Mouse (Mus musculus) mature B cell (primary cell): ENCODE results near the gene 1700017B05Rik.

Experiments
- in situ Hi-C: fragments of 300-500 bp; cut with MboI; formaldehyde crosslinking; loops from 2 replicates; pipeline ENCODE4 v1.14.3; 2019

Gene 1700017B05Rik

GRCm38 (mm10) chr9:57272902-57273804 is 10.7 kb upstream of the 1700017B05Rik start:
- in situ Hi-C loops: no loop called here

- in situ Hi-C loops: no loop called here
Measured at GRCm38 (mm10) chr9:57271837-57272562, 9.6 kb upstream of the 1700017B05Rik start.

DNA sequence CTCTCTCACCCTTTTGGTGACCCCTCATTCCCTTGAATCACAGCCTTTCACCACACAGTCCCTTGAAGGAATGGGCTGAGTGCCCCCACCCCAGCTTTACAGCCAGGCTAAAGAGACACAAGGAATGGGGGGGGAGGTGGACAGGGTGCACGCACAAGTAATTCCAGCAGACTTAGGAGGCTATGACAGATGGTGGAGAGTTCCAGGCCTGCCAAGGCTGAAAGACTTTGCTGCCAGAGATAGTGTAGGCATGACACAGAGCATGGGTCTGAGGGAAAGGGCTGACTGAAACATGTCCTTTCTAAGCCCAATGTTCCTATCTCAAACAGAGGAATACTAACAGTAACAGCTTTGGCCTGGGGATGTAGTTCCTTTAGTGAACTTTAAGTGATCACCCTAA is 8.7 kb upstream of the 1700017B05Rik start:
- in situ Hi-C loops: no loop called here

GRCm38 (mm10) chr9:57270399-57270798 is 8.0 kb upstream of the 1700017B05Rik start:
- in situ Hi-C loops: no loop called here

DNA sequence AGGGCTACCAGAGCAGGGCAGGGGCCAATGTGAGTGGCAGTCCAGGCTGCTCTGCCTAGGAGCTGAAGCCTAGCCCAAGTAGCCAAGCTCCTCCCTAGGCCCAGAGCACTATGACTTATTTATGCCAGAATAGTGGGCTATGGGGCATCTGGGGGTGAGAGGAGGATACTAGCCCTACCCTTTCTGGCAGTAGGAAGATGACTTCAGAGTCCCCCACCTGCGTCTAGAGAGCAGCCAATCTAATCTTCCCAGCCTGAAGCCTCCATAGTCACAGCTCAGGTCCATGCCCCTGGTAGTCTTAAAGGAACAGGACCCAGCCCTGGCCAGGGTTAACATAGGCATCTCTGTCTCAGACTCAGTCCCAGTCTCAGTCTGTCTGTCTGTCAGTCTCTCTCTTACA is 7.0 kb upstream of the 1700017B05Rik start:
- in situ Hi-C loops: no loop called here

DNA sequence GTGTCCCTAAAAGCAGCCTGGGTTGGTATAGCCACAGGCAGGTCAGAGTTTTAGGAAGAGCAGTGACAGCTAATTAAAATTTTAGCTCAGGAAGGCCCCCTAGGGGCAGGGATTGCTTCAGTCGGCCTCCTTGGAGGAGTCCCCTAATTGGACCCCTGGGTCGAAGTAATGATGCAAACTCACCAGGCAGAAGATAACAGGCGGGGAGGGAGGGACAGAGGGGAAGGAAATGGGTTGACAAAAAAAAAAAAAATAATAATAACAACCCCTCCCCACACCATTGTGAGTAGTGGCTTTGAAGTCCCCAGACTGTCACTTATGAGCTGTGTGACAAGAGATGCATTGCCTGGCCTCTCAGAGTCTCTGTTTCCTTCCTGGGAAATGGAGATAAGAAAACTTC is 6.2 kb upstream of the 1700017B05Rik start:
- in situ Hi-C loops: no loop called here

- in situ Hi-C loops: no loop called here
Measured at GRCm38 (mm10) chr9:57268078-57268477, 5.7 kb upstream of the 1700017B05Rik start.

DNA sequence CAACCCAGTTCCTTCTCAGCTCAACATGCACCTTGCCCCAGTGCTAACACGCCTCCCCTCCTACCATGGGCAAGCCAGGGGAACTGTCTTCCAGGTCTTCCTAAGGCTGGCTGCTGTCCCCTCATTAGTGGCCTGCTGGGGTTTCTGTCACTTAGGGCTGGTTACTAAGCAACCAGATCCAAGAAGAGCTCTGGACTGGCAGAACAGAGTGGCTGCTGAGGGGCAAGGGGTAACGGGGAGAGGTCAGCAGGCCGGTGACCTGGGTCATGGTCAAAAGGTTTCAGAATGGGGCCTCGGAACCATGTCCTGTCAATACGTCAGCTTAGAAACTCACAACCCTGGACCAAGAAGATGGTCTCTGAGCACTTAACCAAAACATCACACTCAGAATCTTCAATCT is 5.0 kb upstream of the 1700017B05Rik start:
- in situ Hi-C loops: no loop called here

GRCm38 (mm10) chr9:57265125-57265524 is 2.7 kb upstream of the 1700017B05Rik start:
- in situ Hi-C loops: no loop called here

GRCm38 (mm10) chr9:57262795-57263684 is 628 bp upstream of the 1700017B05Rik start:
- in situ Hi-C loops: no loop called here

DNA sequence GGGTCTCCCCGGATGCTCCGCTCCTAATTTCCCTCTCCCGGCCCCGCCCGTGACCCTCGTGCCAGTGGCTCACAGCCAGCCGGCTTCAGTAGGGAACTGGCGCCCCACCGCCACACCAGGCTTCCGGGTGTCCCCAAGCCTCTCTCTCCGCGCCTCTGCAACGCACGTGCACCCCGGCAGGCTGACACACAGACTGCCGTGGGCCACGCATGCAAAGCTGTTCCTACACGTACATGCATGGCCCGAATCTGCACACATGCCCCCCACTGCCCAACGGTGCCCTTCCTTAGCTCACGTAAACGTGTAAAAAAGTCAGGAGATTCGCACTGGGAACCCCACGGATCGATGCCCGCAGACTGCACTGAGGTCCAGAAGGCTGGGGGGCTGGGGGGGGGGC is 898 bp downstream of the 1700017B05Rik start:
- in situ Hi-C loops: no loop called here

- in situ Hi-C loops: no loop called here
Measured at GRCm38 (mm10) chr9:57260940-57261339, 1.5 kb downstream of the 1700017B05Rik start.

DNA sequence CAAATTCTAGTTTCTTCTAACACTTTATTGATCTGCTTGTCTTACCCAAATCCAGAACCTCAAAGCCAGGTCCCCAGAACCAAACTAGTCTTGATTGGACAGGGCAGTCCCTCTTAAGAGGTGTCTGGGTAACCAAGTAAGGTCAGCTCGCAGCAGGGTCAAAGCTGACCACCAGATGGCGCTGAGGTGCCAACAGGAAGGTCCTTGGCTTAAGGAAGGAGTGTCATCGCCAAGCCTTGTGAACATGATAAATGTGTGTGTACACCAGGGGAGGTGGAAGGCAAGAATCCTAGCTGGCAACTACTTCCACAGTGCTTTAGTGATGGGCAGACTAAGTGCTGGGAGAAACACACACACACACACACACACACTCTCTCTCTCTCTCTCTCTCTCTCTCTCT is 2.7 kb downstream of the 1700017B05Rik start:
- in situ Hi-C loops: loop anchor here (5.0 to 10.0 kb wide), 2 partner anchors 95 to 183 kb away; partner anchors contain the start of gene Ppcdc

DNA sequence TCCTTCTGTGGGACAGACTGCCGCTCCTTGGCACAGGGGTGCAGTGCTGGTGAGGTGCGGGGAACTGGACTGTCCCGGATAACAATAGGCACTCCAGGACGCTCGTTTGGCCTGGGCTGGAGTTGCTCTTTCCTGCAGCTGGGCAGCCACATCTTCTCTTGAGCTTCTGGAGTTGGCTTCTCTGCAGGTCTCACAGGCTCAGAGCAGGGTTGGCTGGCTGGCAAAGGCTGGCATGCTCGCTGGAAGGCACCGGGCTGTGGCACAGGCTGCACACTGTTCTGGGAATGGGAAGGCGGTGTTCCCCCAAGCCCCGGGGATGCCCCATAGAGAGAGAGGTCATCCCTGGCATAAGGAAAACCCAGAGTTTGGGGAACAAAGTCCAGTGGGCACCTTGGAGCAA is 4.8 kb downstream of the 1700017B05Rik start:
- in situ Hi-C loops: loop anchor here (5.0 to 10.0 kb wide), 2 partner anchors 97 to 185 kb away; partner anchors contain the start of gene Ppcdc

- in situ Hi-C loops: loop anchor here (5.0 to 10.0 kb wide), 2 partner anchors 98 to 185 kb away; partner anchors contain the start of gene Ppcdc
Measured at GRCm38 (mm10) chr9:57256861-57257260, 5.6 kb downstream of the 1700017B05Rik start.

DNA sequence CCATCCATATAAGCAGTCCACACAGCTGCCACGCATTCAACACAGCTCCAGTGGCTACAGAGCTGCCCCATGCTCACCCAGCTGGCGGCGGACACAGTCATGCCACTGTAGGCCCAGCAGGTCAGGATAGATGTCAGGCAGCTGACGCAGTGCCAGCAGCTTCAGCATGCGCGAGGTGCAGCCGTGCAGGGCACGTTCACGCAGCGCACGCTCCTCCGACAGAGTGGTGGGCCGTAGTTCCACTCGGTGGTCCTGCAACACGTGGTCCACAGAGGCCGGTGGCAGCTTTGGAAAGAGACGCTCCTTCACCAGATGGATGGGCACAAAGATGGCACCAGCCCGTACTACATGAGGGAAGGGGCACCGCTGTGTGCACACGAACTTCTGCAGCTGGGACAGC is 6.1 kb downstream of the 1700017B05Rik start:
- in situ Hi-C loops: loop anchor here (5.0 to 10.0 kb wide), 2 partner anchors 98 to 186 kb away; partner anchors contain the start of gene Ppcdc

- in situ Hi-C loops: loop anchor here (5.0 to 10.0 kb wide), 2 partner anchors 100 to 187 kb away; partner anchors contain the start of gene Ppcdc
Measured at GRCm38 (mm10) chr9:57254823-57255495, 7.5 kb downstream of the 1700017B05Rik start.

GRCm38 (mm10) chr9:57254061-57254460 is 8.4 kb downstream of the 1700017B05Rik start:
- in situ Hi-C loops: loop anchor here (10.0 kb wide), 1 partner anchor 101 kb away; no protein-coding TSS in a partner anchor

DNA sequence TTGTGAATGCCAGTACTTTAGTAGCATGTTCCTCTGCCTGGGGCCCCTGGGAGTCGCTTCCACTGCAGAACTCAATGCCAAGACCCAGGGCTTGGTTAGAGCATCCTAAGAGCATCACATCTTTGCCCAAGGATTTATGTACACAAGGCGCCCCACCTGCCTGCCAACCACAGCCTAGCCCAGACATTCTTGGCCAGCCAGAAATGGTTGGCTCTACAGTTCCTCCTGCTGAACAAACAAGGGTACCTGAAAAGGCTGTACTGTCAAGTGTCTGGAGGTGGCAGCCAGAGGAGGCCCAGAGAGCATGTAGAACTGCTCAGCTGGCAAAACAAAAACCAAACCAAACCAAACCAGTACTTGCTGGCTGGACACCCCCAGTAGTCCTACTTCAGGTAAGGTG is 11.3 kb downstream of the 1700017B05Rik start:
- in situ Hi-C loops: loop anchor here (10.0 kb wide), 1 partner anchor 104 kb away; no protein-coding TSS in a partner anchor

DNA sequence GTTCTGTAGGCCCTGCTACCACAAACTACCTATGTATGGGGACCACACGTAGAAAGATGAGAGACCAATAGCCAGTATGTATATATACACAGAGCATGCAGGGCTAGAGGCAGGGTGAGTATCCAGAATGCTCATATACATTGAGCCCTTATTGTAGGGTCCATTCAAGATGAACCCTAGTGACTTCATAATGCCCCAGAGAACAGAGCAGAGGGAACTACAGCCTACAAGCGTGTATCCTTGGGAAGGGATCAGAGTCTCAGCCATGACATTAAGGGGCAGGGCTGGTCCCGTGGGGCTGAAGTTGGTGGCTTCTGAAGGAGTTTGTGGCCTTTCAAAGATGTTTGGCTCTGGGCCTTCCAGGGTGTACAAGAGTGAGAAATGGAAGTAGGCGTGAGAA is 12.4 kb downstream of the 1700017B05Rik start:
- in situ Hi-C loops: loop anchor here (10.0 kb wide), 1 partner anchor 105 kb away; no protein-coding TSS in a partner anchor
